Mouse (Mus musculus): ENCODE measurements at regions not wholly inside any gene's neighbourhood (a gene's known extent, or its start where the extent isn't known, plus 50 kb on each side); places are given as distances from the start of the nearest gene placed in this dataset.

- Histone ChIP-seq H3K36me3 (ENCODE audit: inconsistent target) (no peaks in the 10 kb centered on the region), H3K4me3 (ENCODE audit: inconsistent target) (no peak overlapping the region), H3K27ac (no peak overlapping the region), H3K79me2 (ENCODE audit: inconsistent target) (no peaks in the 10 kb centered on the region)
- WGBS (ENCODE audit: missing documents) = 72% methylated on average over 8 of the region's 8 CpGs
Measured at GRCm38 (mm10) chr4:56686141-56686540, 53.7 kb upstream of the Gm26657 start.

DNA sequence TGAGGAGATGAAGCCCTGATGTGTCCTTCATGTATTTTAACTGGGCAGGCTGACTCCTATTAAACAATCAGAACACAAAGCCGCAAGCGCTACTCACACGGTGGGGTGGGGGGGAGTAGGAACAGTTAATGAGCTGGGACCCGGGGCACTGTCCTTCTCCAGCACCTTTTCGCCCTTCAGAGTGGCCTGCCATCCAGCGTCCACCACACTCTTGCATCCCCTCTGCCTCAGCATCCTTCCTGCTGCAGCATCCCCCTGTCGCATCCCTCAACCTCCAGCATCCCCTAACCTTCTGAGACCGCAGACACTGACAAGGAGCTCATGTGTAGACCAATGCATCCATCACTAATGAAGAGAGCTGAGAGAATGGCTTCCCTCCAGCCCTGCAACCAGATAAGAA is 54.2 kb upstream of the Gm26657 start:
- H3K36me3 ChIP-seq (ENCODE audit: inconsistent target) = no peaks in the 10 kb centered on the region
- H3K79me2 ChIP-seq (ENCODE audit: inconsistent target) = no peaks in the 10 kb centered on the region
- no peak overlapping the region for H3K4me3 ChIP-seq (ENCODE audit: inconsistent target)
- 70% methylated on average over 7 of the region's 8 CpGs for WGBS (ENCODE audit: missing documents)
- H3K27ac ChIP-seq = no peak overlapping the region

DNA sequence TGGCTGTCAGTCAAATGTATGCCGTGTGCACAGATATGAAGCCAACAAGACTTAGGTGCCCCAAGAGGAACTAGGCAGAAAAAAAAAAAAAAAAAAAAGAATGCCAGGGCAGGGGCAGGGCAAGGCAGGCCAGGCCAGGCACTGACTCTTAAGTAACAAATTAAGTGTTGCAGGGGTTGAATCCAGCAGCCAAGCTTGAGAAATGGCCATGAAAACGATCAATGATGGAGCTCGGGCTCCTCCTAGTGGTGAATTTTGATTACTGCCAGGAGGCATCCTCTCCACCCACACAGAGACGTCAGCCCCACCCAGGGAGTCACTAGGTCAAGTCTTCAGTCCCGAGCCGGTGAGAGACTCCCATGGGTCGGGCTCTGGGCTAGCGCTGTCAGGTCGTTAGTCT is 54.7 kb upstream of the Gm26657 start:
- Histone ChIP-seq H3K36me3 (ENCODE audit: inconsistent target) (no peaks in the 10 kb centered on the region), H3K79me2 (ENCODE audit: inconsistent target) (no peaks in the 10 kb centered on the region), H3K4me3 (ENCODE audit: inconsistent target) (no peak overlapping the region), H3K27ac (no peak overlapping the region)
- WGBS (ENCODE audit: missing documents) = 8% methylated on average over 9 of the region's 9 CpGs

GRCm38 (mm10) chr4:56684031-56684430 is 55.8 kb upstream of the Gm26657 start:
- Histone ChIP-seq H3K36me3 (ENCODE audit: inconsistent target) (no peaks in the 10 kb centered on the region), H3K27ac (no peak overlapping the region), H3K79me2 (ENCODE audit: inconsistent target) (no peaks in the 10 kb centered on the region), H3K4me3 (ENCODE audit: inconsistent target) (no peak overlapping the region)
- 91% methylated on average over 5 of the region's 7 CpGs for WGBS (ENCODE audit: missing documents)

DNA sequence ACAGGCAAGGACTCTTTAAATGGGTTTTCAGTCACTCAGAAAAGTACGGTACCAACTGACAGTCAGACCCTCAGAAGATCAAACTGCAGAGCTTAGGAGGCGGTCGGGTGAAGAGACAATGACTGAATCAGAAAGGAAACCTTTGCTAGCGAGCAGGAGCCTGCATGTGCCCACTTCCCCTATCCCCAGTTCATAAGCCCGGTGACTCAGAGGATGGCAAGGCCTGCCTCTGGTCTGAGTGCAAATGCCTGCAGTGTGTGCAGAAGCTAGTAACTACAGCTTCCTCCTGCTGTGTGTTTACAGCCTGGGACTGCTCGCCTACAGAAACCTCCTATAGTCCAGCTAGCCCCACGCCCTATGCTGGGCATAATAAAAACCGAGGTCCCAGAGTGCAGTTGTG is 58.7 kb upstream of the Gm26657 start:
- H3K36me3 ChIP-seq (ENCODE audit: inconsistent target) = no peaks in the 10 kb centered on the region
- WGBS (ENCODE audit: missing documents) = 20% methylated on average over 8 of the region's 8 CpGs
- H3K79me2 ChIP-seq (ENCODE audit: inconsistent target) = no peaks in the 10 kb centered on the region
- H3K4me3 ChIP-seq (ENCODE audit: inconsistent target) = no peak overlapping the region
- no peak overlapping the region for H3K27ac ChIP-seq

GRCm38 (mm10) chr4:56673868-56674267 is 66.0 kb upstream of the Gm26657 start:
- Histone ChIP-seq H3K27ac (no peak overlapping the region), H3K36me3 (ENCODE audit: inconsistent target) (no peaks in the 10 kb centered on the region)
- 77% methylated on average over 4 of the region's 4 CpGs for WGBS (ENCODE audit: missing documents)

GRCm38 (mm10) chr4:56664921-56665320 is 74.9 kb upstream of the Gm26657 start:
- WGBS (ENCODE audit: missing documents) = 92% methylated on average over 2 of the region's 2 CpGs
- H3K36me3 ChIP-seq (ENCODE audit: inconsistent target) = no peaks in the 10 kb centered on the region
- H3K79me2 ChIP-seq (ENCODE audit: inconsistent target) = no peaks in the 10 kb centered on the region
- no peak overlapping the region for H3K4me3 ChIP-seq (ENCODE audit: inconsistent target)
- no peak overlapping the region for H3K27ac ChIP-seq

More at GRCm38 (mm10) chr4:56673868-56674267, 66.0 kb upstream of the Gm26657 start:
- no peaks in the 10 kb centered on the region for H3K79me2 ChIP-seq (ENCODE audit: inconsistent target)
- no peak overlapping the region for H3K4me3 ChIP-seq (ENCODE audit: inconsistent target)

DNA sequence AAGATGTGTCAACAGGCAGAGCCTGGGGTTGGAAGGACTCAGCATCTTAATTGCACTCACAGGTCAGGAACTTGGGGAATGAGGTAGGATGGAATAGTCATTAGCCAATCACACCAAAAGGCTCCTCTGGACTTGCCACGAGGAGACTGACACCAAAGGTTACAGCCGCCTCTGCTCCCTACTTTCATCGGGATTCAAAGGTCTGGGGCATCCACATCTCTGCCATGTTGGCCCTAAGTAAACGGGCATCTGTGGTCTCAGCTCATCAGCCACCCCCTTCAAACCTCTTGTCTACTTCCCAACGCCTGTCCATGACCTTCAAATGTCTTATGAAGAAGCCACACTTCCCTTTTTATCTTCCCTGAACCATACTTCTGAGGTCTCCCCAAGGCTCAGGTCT is 78.1 kb upstream of the Gm26657 start:
- H3K27ac ChIP-seq = no peak overlapping the region
- no peak overlapping the region for H3K4me3 ChIP-seq (ENCODE audit: inconsistent target)
- 65% methylated on average over 5 of the region's 5 CpGs for WGBS (ENCODE audit: missing documents)
- H3K79me2 ChIP-seq (ENCODE audit: inconsistent target) = no peaks in the 10 kb centered on the region
- H3K36me3 ChIP-seq (ENCODE audit: inconsistent target) = no peaks in the 10 kb centered on the region

GRCm38 (mm10) chr4:56657046-56657445 is 82.8 kb upstream of the Gm26657 start:
- whole genome bisulfite sequencing (ENCODE audit: missing documents) = 92% methylated on average over 3 of the region's 3 CpGs
- H3K4me3 ChIP-seq (ENCODE audit: inconsistent target) = no peak overlapping the region
- no peaks in the 10 kb centered on the region for H3K79me2 ChIP-seq (ENCODE audit: inconsistent target)
- H3K36me3 ChIP-seq (ENCODE audit: inconsistent target) = no peaks in the 10 kb centered on the region
- no peak overlapping the region for H3K27ac ChIP-seq

GRCm38 (mm10) chr4:56654327-56654726 is 85.5 kb upstream of the Gm26657 start:
- 49% methylated on average over 4 of the region's 4 CpGs for WGBS (ENCODE audit: missing documents)
- H3K79me2 ChIP-seq (ENCODE audit: inconsistent target) = no peaks in the 10 kb centered on the region
- no peak overlapping the region for H3K4me3 ChIP-seq (ENCODE audit: inconsistent target)
- H3K27ac ChIP-seq = no peak overlapping the region
- H3K36me3 ChIP-seq (ENCODE audit: inconsistent target) = no peaks in the 10 kb centered on the region

- Histone ChIP-seq H3K79me2 (ENCODE audit: inconsistent target) (no peaks in the 10 kb centered on the region), H3K4me3 (ENCODE audit: inconsistent target) (no peak overlapping the region), H3K27ac (no peak overlapping the region), H3K36me3 (ENCODE audit: inconsistent target) (no peaks in the 10 kb centered on the region)
- WGBS (ENCODE audit: missing documents) = 91% methylated on average over 5 of the region's 5 CpGs
Measured at GRCm38 (mm10) chr4:56652819-56653218, 87.1 kb upstream of the Gm26657 start.

- Histone ChIP-seq H3K36me3 (ENCODE audit: inconsistent target) (no peaks in the 10 kb centered on the region), H3K79me2 (ENCODE audit: inconsistent target) (no peaks in the 10 kb centered on the region), H3K27ac (no peak overlapping the region), H3K4me3 (ENCODE audit: inconsistent target) (no peak overlapping the region)
- whole genome bisulfite sequencing (ENCODE audit: missing documents) = 92% methylated on average over 1 of the region's 1 CpGs
Measured at GRCm38 (mm10) chr4:56649731-56650130, 90.1 kb upstream of the Gm26657 start.

GRCm38 (mm10) chr4:56643999-56644962 is 95.6 kb upstream of the Gm26657 start:
- no peaks in the 10 kb centered on the region for H3K79me2 ChIP-seq (ENCODE audit: inconsistent target)
- 81% methylated on average over 20 of the region's 20 CpGs for WGBS (ENCODE audit: missing documents)
- H3K27ac ChIP-seq = no peak overlapping the region
- no peaks in the 10 kb centered on the region for H3K36me3 ChIP-seq (ENCODE audit: inconsistent target)
- H3K4me3 ChIP-seq (ENCODE audit: inconsistent target) = no peak overlapping the region

GRCm38 (mm10) chr4:56643491-56643890 is 96.4 kb upstream of the Gm26657 start:
- WGBS (ENCODE audit: missing documents) = 74% methylated on average over 1 of the region's 1 CpGs
- Histone ChIP-seq H3K79me2 (ENCODE audit: inconsistent target) (no peaks in the 10 kb centered on the region), H3K36me3 (ENCODE audit: inconsistent target) (no peaks in the 10 kb centered on the region), H3K4me3 (ENCODE audit: inconsistent target) (no peak overlapping the region), H3K27ac (no peak overlapping the region)

GRCm38 (mm10) chr4:56639709-56640108 is 100.2 kb upstream of the Gm26657 start:
- no peaks in the 10 kb centered on the region for H3K36me3 ChIP-seq (ENCODE audit: inconsistent target)
- no peak overlapping the region for H3K4me3 ChIP-seq (ENCODE audit: inconsistent target)
- H3K79me2 ChIP-seq (ENCODE audit: inconsistent target) = no peaks in the 10 kb centered on the region
- no peak overlapping the region for H3K27ac ChIP-seq
- WGBS (ENCODE audit: missing documents) = 86% methylated on average over 4 of the region's 4 CpGs

Data from macrophage (primary cell).